Mouse (Mus musculus) CH12.LX (cell line): ENCODE results near the gene Naa35.

Source experiments
- CHD2 ChIP-seq: IDR thresholded peaks from 2 replicates; pipeline ENCODE4 v1.6.1; 2011; ENCODE audit warnings: low read length, improper control_type of control experiment
- CTCF ChIP-seq, 2 experiments: IDR thresholded peaks in 1 of 2; conservative IDR thresholded peaks in 1 of 2; 2 replicates each; pipeline ENCODE4 v1.5.1; 2011 to 2012; ENCODE audit warnings: low read depth in 2 of 2, low read length in 2 of 2, improper control_type of control experiment in 1 of 2, inconsistent platforms in 1 of 2, mild to moderate bottlenecking in 1 of 2, moderate library complexity in 1 of 2
- E2F4 ChIP-seq: IDR thresholded peaks from 2 replicates; pipeline ENCODE4 v1.6.1; 2011; ENCODE audit warnings: low read depth, low read length, improper control_type of control experiment; ENCODE audit not compliant: insufficient replicate concordance
- EP300 ChIP-seq: IDR thresholded peaks from 2 replicates; pipeline ENCODE4 v1.6.1; 2011; ENCODE audit warnings: low read length, improper control_type of control experiment
- KAT2A ChIP-seq: IDR thresholded peaks from 2 replicates; pipeline ENCODE4 v1.6.1; 2012; ENCODE audit warnings: low read length, improper control_type of control experiment, inconsistent platforms; ENCODE audit not compliant: insufficient replicate concordance
- POLR2A ChIP-seq: IDR thresholded peaks from 2 replicates; pipeline ENCODE4 v1.6.1; 2011; ENCODE audit warnings: low read depth, mild to moderate bottlenecking, improper control_type of control experiment, low read length
- SMC3 ChIP-seq: IDR thresholded peaks from 2 replicates; pipeline ENCODE4 v1.6.1; 2011; ENCODE audit warnings: low read depth, low read length, improper control_type of control experiment
- UBTF ChIP-seq: IDR thresholded peaks from 2 replicates; pipeline ENCODE4 v1.6.1; 2012; ENCODE audit warnings: low read depth, mild to moderate bottlenecking, inconsistent platforms, low read length, improper control_type of control experiment, moderate library complexity
- ZKSCAN1 ChIP-seq: IDR thresholded peaks from 2 replicates; pipeline ENCODE4 v1.6.1; 2012; ENCODE audit warnings: low read depth, inconsistent platforms, low read length, improper control_type of control experiment, borderline replicate concordance

GRCm38 (mm10) chr13:59649781-59650180 lies 64.7 kb downstream of the Naa35 start:
- TF ChIP-seq EP300 (no peak), KAT2A (no peak), ZKSCAN1 (no peak), POLR2A (no peak), CTCF (conservative IDR thresholded peaks at IDR 0.05 in 1 of 2, IDR thresholded peaks at IDR 0.05 in 1 of 2; ENCODE audit: low read depth in 2 of 2, low read length in 2 of 2) (no peak), UBTF (no peak), SMC3 (no peak), CHD2 (no peak), E2F4 (no peak)
